Mouse (Mus musculus) embryonic stem cell, embryonic (primary cell): Measurements from ENCODE around the gene Tbrg4.

ENCODE experiments used
- CTCF ChIA-PET, 4 experiments: fragments of 300-600 bp in 2 of 4; fragments of 350-600 bp in 2 of 4; sonication (Branson Sonifier 250); formaldehyde crosslinking; loops; one replicate each; lab custom pipeline; 2022; ENCODE audit warnings: inconsistent platforms in 2 of 4; lab: Charles Lee
- POLR2A ChIA-PET, 4 experiments: fragments of 300-600 bp in 2 of 4; fragments of 350-600 bp in 2 of 4; sonication (Branson Sonifier 250); formaldehyde crosslinking; loops; one replicate each; lab custom pipeline; 2022; ENCODE audit warnings: antibody characterized with exemption in 4 of 4, inconsistent platforms in 1 of 4; lab: Charles Lee

Tbrg4 gene

GRCm38 (mm10) chr11:6601649-6602480 is 24.0 kb downstream of the Tbrg4 start:
- POLR2A ChIA-PET: interaction anchor here in 3 of 4 experiments (0.6 to 31.2 kb wide), 12 partner anchors 8 to 166 kb away, joined by 3 to 915 read pairs (median 4); partner anchors contain the start of gene Tbrg4 (in 3 of the 3)
- CTCF ChIA-PET: interaction anchor here in 1 of 4 experiments (0.6 kb wide), 1 partner anchor 172 kb away, joined by 3 read pairs; no protein-coding TSS in a partner anchor

GRCm38 (mm10) chr11:6600284-6600944 is 25.5 kb downstream of the Tbrg4 start:
- ChIA-PET POLR2A (interaction anchor here in 3 of 4 experiments (0.5 to 31.2 kb wide), 12 partner anchors 12 to 189 kb away, joined by 3 to 915 read pairs (median 3); partner anchors contain the start of gene Tbrg4 (in 2 of the 3)), CTCF (interaction anchor here in 1 of 4 experiments (1.3 kb wide), 1 partner anchor 28 kb away, joined by 3 read pairs; no protein-coding TSS in a partner anchor)

GRCm38 (mm10) chr11:6599831-6600230 is 26.0 kb downstream of the Tbrg4 start:
- ChIA-PET CTCF (no interaction called here), POLR2A (interaction anchor here in 3 of 4 experiments (0.6 to 31.2 kb wide), 11 partner anchors 8 to 71 kb away, joined by 3 to 915 read pairs (median 3); partner anchors contain the start of gene Tbrg4 (in 2 of the 3))

DNA sequence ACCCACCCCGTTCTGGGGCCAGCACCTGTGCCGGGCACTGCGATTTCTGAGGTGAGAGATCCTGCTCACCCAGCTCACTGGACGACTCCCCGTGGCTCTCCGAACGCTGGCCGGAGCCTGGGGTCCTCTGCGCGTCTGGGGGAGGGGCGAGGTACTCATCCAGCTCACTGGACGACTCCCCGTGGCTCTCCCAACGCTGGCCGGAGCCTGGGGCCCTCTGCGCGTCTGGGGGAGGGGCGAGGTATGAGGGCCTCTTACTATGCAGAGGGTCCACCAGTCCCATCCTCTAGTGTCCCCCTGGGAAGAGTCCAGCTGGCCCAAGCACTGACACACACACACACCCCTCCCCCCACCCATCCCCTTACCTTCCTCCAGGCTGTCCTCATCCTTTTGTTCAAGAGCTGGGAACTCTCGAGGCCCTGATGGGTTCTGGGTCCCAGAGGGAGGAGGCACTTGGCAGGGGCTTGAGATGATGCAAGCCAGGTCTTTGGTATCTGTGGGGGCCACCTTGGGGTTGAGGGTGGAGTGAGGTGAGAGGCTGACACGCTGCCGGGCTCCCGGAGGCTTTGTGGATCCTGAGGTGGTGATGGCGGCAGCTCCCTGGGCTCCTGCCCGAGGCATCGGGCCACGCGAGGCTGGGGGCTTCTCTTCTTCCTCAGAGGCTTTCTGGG is 26.7 kb downstream of the Tbrg4 start:
- CTCF ChIA-PET: interaction anchor here in 2 of 4 experiments (1.0 to 1.5 kb wide), 4 partner anchors 13 to 162 kb away, joined by 3 to 5 read pairs (median 3); no protein-coding TSS in a partner anchor
- POLR2A ChIA-PET: interaction anchor here in 3 of 4 experiments (0.6 to 31.2 kb wide), 11 partner anchors 9 to 73 kb away, joined by 3 to 915 read pairs (median 4); partner anchors contain the start of gene Tbrg4 (in 2 of the 3)

DNA sequence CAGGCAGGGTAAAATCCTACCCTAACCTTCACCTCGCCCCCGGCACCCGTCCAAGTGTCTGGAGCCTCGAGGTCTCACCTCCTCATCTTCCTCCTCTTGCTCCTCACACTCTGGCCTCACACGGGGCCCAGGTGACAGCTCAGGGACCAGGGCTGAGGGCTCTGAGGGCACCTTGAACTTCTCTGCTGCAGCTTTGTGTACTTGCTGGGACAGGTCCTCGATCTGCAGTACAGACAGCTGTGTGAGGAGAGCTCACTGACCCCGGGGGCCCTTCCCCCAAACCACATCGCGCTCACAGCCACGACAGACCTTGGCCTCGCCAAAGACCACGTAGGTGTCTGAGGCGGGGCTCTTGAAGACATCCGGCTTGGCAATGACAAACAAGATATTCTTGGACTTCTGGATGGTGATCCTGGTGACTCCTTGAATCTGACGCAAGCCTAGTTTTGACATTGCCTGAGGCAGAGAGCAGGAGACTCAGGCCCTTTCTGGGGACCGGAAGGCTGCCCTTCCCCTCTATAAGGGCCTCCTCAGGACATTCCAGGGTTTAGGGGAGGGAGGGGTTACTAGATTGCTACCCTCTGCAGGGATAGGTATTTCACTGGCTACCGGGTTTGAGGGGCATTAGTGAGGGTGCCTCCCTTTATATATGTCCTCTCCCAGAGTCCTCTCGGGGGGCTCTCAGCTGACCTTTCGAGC is 27.5 kb downstream of the Tbrg4 start:
- ChIA-PET CTCF (interaction anchor here in 3 of 4 experiments (0.6 to 2.0 kb wide), 9 partner anchors 10 to 1889 kb away, joined by 3 to 9 read pairs (median 4); no protein-coding TSS in a partner anchor), POLR2A (interaction anchor here in 3 of 4 experiments (0.6 to 31.2 kb wide), 18 partner anchors 7 to 72 kb away, joined by 3 to 915 read pairs (median 5); partner anchors contain the start of genes Tbrg4 (in 2 of the 3) and Nacad (in 1 of the 3))

DNA sequence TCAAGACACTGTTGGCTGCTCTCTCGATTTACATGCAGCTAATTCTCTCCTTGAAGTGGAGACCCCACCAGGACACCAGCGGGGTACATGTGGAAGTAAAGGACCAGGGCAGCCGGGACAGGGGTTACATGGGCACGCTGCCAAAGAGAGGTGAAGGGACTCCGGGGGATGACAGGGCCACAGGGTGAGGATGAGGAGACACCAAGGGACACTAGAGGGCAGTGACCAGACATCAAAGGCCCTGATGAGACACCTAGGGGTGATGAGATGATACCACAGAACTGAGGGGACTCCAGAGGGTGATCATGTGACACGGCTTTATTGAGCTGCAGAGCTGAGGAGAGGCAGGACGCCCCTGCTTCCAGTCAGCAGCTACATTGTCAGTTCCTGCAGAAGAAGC is 28.3 kb downstream of the Tbrg4 start:
- ChIA-PET CTCF (interaction anchor here in 2 of 4 experiments (1.1 to 2.0 kb wide), 7 partner anchors 9 to 195 kb away, joined by 3 to 6 read pairs (median 4); no protein-coding TSS in a partner anchor), POLR2A (interaction anchor here in 3 of 4 experiments (0.6 to 31.2 kb wide), 14 partner anchors 8 to 70 kb away, joined by 3 to 915 read pairs (median 5); partner anchors contain the start of genes Tbrg4 (in 2 of the 3) and Nacad (in 1 of the 3))

DNA sequence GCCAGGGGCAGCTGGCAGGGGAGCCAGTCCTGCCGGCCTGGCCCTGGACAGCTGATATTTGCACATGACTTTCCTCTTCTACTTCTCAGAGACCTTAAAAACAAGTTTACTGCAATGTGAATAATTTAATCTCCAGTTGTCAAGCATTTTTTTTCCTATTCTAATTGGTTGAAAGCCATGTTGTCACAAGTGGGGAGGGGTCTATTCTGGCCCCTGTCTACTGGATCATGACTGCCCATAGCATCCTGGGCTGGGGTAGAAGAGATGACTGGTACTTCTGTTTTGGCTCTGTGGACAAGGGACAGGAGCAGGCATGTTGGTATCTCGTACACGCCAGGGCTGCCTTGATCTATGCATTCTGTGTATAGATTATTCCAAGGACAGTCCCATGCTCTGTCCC is 29.3 kb downstream of the Tbrg4 start:
- ChIA-PET POLR2A (interaction anchor here in 3 of 4 experiments (0.6 to 31.2 kb wide), 12 partner anchors 8 to 495 kb away, joined by 3 to 915 read pairs (median 4); partner anchors contain the start of genes Tbrg4 (in 2 of the 3) and Nacad (in 1 of the 3)), CTCF (interaction anchor here in 1 of 4 experiments (0.9 to 2.0 kb wide), 3 partner anchors 27 to 194 kb away, joined by 3 to 6 read pairs (median 4); no protein-coding TSS in a partner anchor)

DNA sequence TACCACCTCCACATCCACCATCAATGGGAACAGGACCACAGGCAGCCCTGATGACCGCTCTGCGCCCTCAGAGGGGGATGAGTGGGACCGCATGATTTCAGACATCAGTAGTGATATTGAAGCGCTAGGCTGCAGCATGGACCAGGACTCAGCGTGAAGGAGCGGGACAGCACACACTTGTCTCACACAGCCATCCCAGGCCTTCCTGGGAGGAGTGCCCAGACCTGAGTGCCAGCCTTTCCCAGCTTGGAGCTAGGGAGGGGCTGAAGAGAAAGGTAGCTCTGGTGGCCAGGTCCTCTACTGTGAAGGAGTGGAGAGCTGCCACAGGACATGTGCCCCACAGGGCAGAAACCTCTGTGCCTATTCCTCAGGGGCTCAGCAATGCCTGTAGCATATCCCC is 29.7 kb downstream of the Tbrg4 start:
- CTCF ChIA-PET: interaction anchor here in 1 of 4 experiments (0.9 kb wide), 1 partner anchor 27 kb away, joined by 3 read pairs; no protein-coding TSS in a partner anchor
- POLR2A ChIA-PET: interaction anchor here in 3 of 4 experiments (0.6 to 31.2 kb wide), 12 partner anchors 7 to 1501 kb away, joined by 3 to 915 read pairs (median 6); partner anchors contain the start of genes Tbrg4 (in 3 of the 3) and Nacad (in 1 of the 3)

GRCm38 (mm10) chr11:6595339-6595738 is 30.5 kb downstream of the Tbrg4 start:
- ChIA-PET CTCF (interaction anchor here in 1 of 4 experiments (1.6 kb wide), 1 partner anchor 9 kb away, joined by 4 read pairs; no protein-coding TSS in a partner anchor), POLR2A (interaction anchor here in 3 of 4 experiments (0.7 to 31.2 kb wide), 9 partner anchors 8 to 1501 kb away, joined by 3 to 915 read pairs (median 18); partner anchors contain the start of genes Tbrg4 (in 3 of the 3) and Nacad (in 1 of the 3))

- CTCF ChIA-PET: interaction anchor here in 1 of 4 experiments (1.6 kb wide), 1 partner anchor 9 kb away, joined by 4 read pairs; no protein-coding TSS in a partner anchor
Observed at GRCm38 (mm10) chr11:6594845-6595244, 31.0 kb downstream of the Tbrg4 start.

DNA sequence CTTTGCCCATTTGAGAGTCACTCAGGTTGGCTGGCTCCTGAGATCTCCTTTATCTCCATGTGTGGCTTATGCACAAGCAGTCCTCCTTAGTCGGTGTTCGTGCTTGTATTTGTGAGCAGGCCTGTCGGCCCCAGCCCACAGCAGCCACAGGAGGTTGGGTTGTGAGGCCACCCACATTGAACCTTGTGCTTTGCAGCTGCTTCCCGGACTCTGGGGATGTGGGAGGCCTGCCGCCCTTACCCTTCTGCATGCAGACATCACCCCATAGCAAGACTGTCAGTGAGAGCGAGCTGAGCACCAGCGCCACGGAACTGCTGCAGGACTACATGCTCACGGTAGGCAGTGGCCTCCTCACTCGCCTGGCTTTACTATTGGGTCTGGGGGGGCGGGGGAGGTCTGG is 32.5 kb downstream of the Tbrg4 start:
- ChIA-PET POLR2A (interaction anchor here (0.5 to 31.2 kb wide), 34 partner anchors 8 to 410 kb away, joined by 3 to 915 read pairs (median 4); partner anchors contain the start of genes Nacad (in 3 of the 4), Tbrg4 (in 3 of the 4) and H2afv (in 1 of the 4)), CTCF (no interaction called here)

More at GRCm38 (mm10) chr11:6594845-6595244, 31.0 kb downstream of the Tbrg4 start:
- POLR2A ChIA-PET: interaction anchor here (0.6 to 31.2 kb wide), 12 partner anchors 9 to 71 kb away, joined by 3 to 915 read pairs (median 13); partner anchors contain the start of genes Tbrg4 (in 3 of the 4) and Nacad (in 2 of the 4)

DNA sequence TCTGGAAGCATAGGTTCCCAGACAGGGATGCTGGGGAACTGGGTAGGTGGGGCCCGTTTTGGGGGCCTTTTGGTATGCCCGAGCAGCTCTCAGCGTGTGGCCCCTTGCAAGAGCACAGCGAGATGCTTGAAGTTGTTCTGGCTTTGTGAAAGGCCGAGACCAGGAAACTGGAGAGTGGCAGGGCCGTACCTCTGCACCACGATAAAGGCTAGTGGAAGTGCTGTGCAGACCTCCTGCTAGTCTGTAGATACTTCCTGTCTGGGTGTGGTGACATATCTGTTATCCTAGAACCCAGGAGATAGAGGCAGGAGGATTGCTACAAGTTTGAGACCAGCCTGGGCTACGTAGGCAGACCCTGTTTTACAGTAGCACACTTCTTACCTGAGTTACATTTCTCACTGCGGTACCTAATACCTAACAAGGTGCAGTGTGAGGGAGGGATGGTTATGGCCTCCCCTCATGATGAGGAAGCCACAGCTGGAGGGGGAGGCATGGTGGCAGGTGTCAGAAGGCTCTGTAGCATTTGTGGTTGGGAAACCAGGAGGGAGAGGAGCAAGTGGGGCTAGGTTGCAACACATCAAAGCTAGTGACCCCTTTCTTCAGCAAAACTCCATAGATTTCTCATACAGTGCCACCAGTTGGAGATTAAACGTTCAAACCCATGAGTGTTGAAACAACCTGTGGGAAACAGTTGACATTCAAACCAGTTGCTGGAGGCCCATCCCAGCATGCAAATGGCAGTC is 34.8 kb downstream of the Tbrg4 start:
- CTCF ChIA-PET: no interaction called here
- POLR2A ChIA-PET: interaction anchor here (0.8 to 31.2 kb wide), 6 partner anchors 13 to 38 kb away, joined by 3 to 915 read pairs (median 38); partner anchors contain the start of genes Nacad (in 2 of the 4) and Tbrg4 (in 2 of the 4)

DNA sequence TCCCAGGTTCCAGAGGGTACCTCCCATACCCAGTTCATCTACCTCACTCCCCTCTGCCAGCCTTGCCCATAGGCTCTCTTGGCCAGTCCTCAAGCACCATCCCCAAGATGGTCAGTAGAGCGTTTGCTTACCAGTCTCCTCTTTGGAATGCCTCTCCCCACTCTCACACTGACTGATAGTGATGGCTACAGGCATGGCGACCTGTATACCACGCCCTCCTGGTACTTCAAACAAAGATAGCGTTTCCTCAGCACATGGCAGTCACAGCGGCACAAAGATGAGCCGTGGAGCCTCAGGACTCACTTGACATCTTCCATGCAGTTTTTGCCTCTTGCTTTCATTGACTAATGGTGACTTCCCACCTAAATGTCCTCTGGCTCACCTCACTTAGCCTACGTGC is 36.0 kb downstream of the Tbrg4 start:
- ChIA-PET CTCF (interaction anchor here in 1 of 4 experiments (0.5 kb wide), 1 partner anchor 1700 kb away, joined by 4 read pairs; no protein-coding TSS in a partner anchor), POLR2A (interaction anchor here in 2 of 4 experiments (6.5 to 31.2 kb wide), 2 partner anchors 15 to 30 kb away, joined by 53 to 569 read pairs; partner anchors contain the start of genes Nacad (in 1 of the 2) and Tbrg4 (in 1 of the 2))

- ChIA-PET CTCF (interaction anchor here in 1 of 4 experiments (0.5 to 1.3 kb wide), 3 partner anchors 10 to 87 kb away, joined by 3 to 4 read pairs (median 4); no protein-coding TSS in a partner anchor), POLR2A (interaction anchor here (0.6 to 3.2 kb wide), 21 partner anchors 9 to 1729 kb away, joined by 3 to 13 read pairs (median 3); partner anchors contain the start of gene Tbrg4 (in 1 of the 4))
Observed at GRCm38 (mm10) chr11:6588295-6588694, 37.6 kb downstream of the Tbrg4 start.
